Mouse (Mus musculus): Measurements from ENCODE around the gene Atf6b. TPM values are rescaled to one million over a fixed set of nuclear protein-coding genes. Genes with fewer than 3 reads are reported as not detected.
A peak's percentile ranks its signal among the peaks of the same experiment; 100 is the strongest.

Gene Atf6b
- polyA plus RNA-seq, 1 experiment from 2014 or later: 62.2 TPM

- Histone ChIP-seq H3K4me2 (ENCODE audit: low read length) (peak within 1 kb of the TSS; percentile 76), H3K4me3 (ENCODE audit: low read depth, low read length) (peak within 1 kb of the TSS; percentile 71), H3K9ac (ENCODE audit: low read length) (peak within 1 kb of the TSS; percentile 70), H3K36me3 (ENCODE audit: control insufficient read depth, insufficient read depth, low read length) (0 out of 2 replicates have a peak, but pooled peaks cover 8% of the 10 kb centered on the region), H3K27ac (ENCODE audit: low read depth) (peak within 1 kb of the TSS; percentile 95), H3K9me3 (ENCODE audit: control insufficient read depth, low read length) (no peaks in the 10 kb centered on the region), H3K4me1 (replicated peaks; ENCODE audit: control insufficient read depth, insufficient read depth, low read length) (peaks cover 45% of the 10 kb centered on the region), H3K27me3 (replicated peaks; ENCODE audit: control insufficient read depth, insufficient read depth, low read length) (peaks cover 36% of the 10 kb centered on the region)
- ATAC-seq (replicated peaks; ENCODE audit: low FRiP score, low TSS enrichment, low read depth): no peak
- 4% methylated on average over 16 of the region's 16 CpGs for WGBS
- no peak for DNase-seq (ENCODE audit: low spot score)
Measured at GRCm38 (mm10) chr17:34629221-34629751, 17.7 kb upstream of the Atf6b start, which contains the start of gene Prrt1. TSS of gene Prrt1 (plus strand) at chr17:34629533.

- H3K9ac ChIP-seq (ENCODE audit: low read length): no peak overlapping the region
- WGBS: 24% methylated on average over 12 of the region's 12 CpGs
- H3K27me3 ChIP-seq (replicated peaks; ENCODE audit: control insufficient read depth, insufficient read depth, low read length): peaks cover 36% of the 10 kb centered on the region
- H3K9me3 ChIP-seq (ENCODE audit: control insufficient read depth, low read length): no peaks in the 10 kb centered on the region
- ATAC-seq (replicated peaks; ENCODE audit: low FRiP score, low TSS enrichment, low read depth): no peak
- peaks cover 45% of the 10 kb centered on the region for H3K4me1 ChIP-seq (replicated peaks; ENCODE audit: control insufficient read depth, insufficient read depth, low read length)
- H3K36me3 ChIP-seq (ENCODE audit: control insufficient read depth, insufficient read depth, low read length): 0 out of 2 replicates have a peak, but pooled peaks cover 6% of the 10 kb centered on the region
- H3K4me2 ChIP-seq (ENCODE audit: low read length): peak overlapping the region; percentile 76
- H3K27ac ChIP-seq (ENCODE audit: low read depth): no peak overlapping the region
- H3K4me3 ChIP-seq (ENCODE audit: low read depth, low read length): peak overlapping the region; percentile 71
- no peak for DNase-seq (ENCODE audit: low spot score)
Measured at GRCm38 (mm10) chr17:34629796-34630603, 16.9 kb upstream of the Atf6b start.

- H3K27ac ChIP-seq (ENCODE audit: low read depth): no peak overlapping the region
- H3K4me2 ChIP-seq (ENCODE audit: low read length): peak overlapping the region; percentile 41
- peaks cover 36% of the 10 kb centered on the region for H3K27me3 ChIP-seq (replicated peaks; ENCODE audit: control insufficient read depth, insufficient read depth, low read length)
- H3K4me3 ChIP-seq (ENCODE audit: low read depth, low read length): peak overlapping the region; percentile 25
- H3K4me1 ChIP-seq (replicated peaks; ENCODE audit: control insufficient read depth, insufficient read depth, low read length): peaks cover 45% of the 10 kb centered on the region
- ATAC-seq (replicated peaks; ENCODE audit: low FRiP score, low TSS enrichment, low read depth): no peak
- H3K9ac ChIP-seq (ENCODE audit: low read length): no peak overlapping the region
- DNase-seq (ENCODE audit: low spot score): no peak
- 2% methylated on average over 43 of the region's 48 CpGs for WGBS
- no peaks in the 10 kb centered on the region for H3K9me3 ChIP-seq (ENCODE audit: control insufficient read depth, low read length)
- H3K36me3 ChIP-seq (ENCODE audit: control insufficient read depth, insufficient read depth, low read length): no peaks in the 10 kb centered on the region
Measured at GRCm38 (mm10) chr17:34630761-34631301, 16.1 kb upstream of the Atf6b start.

GRCm38 (mm10) chr17:34631647-34632046, 15.3 kb upstream of the Atf6b start:
- no peaks in the 10 kb centered on the region for H3K36me3 ChIP-seq (ENCODE audit: control insufficient read depth, insufficient read depth, low read length)
- peaks cover 36% of the 10 kb centered on the region for H3K27me3 ChIP-seq (replicated peaks; ENCODE audit: control insufficient read depth, insufficient read depth, low read length)
- H3K4me3 ChIP-seq (ENCODE audit: low read depth, low read length): peak overlapping the region; percentile 35
- H3K4me1 ChIP-seq (replicated peaks; ENCODE audit: control insufficient read depth, insufficient read depth, low read length): peaks cover 39% of the 10 kb centered on the region
- 0 out of 2 replicates have a peak overlapping the region, but pooled peaks have one; percentile 13 for H3K9ac ChIP-seq (ENCODE audit: low read length)
- H3K9me3 ChIP-seq (ENCODE audit: control insufficient read depth, low read length): no peaks in the 10 kb centered on the region
- DNase-seq (ENCODE audit: low spot score) (no peak), ATAC-seq (replicated peaks; ENCODE audit: low FRiP score, low TSS enrichment, low read depth) (no peak)
- H3K27ac ChIP-seq (ENCODE audit: low read depth): no peak overlapping the region
- peak overlapping the region; percentile 74 for H3K4me2 ChIP-seq (ENCODE audit: low read length)
- WGBS: 13% methylated on average over 12 of the region's 12 CpGs

GRCm38 (mm10) chr17:34632261-34632691, 14.7 kb upstream of the Atf6b start:
- no peaks in the 10 kb centered on the region for H3K36me3 ChIP-seq (ENCODE audit: control insufficient read depth, insufficient read depth, low read length)
- H3K9ac ChIP-seq (ENCODE audit: low read length): 0 out of 2 replicates have a peak overlapping the region, but pooled peaks have one; percentile 13
- WGBS: 1% methylated on average over 26 of the region's 26 CpGs
- H3K9me3 ChIP-seq (ENCODE audit: control insufficient read depth, low read length): no peaks in the 10 kb centered on the region
- H3K4me1 ChIP-seq (replicated peaks; ENCODE audit: control insufficient read depth, insufficient read depth, low read length): peaks cover 39% of the 10 kb centered on the region
- H3K4me3 ChIP-seq (ENCODE audit: low read depth, low read length): peak overlapping the region; percentile 35
- ATAC-seq (replicated peaks; ENCODE audit: low FRiP score, low TSS enrichment, low read depth): 0 out of 2 replicates have a peak, but pooled peaks have one; percentile 24
- H3K27me3 ChIP-seq (replicated peaks; ENCODE audit: control insufficient read depth, insufficient read depth, low read length): peaks cover 36% of the 10 kb centered on the region
- H3K4me2 ChIP-seq (ENCODE audit: low read length): peak overlapping the region; percentile 74
- no peak overlapping the region for H3K27ac ChIP-seq (ENCODE audit: low read depth)
- DNase-seq (ENCODE audit: low spot score): peak; percentile 84

GRCm38 (mm10) chr17:34635671-34636070, 11.3 kb upstream of the Atf6b start:
- DNase-seq (ENCODE audit: low spot score) (no peak), ATAC-seq (replicated peaks; ENCODE audit: low FRiP score, low TSS enrichment, low read depth) (no peak)
- WGBS: 69% methylated on average over 2 of the region's 2 CpGs
- no peaks in the 10 kb centered on the region for H3K36me3 ChIP-seq (ENCODE audit: control insufficient read depth, insufficient read depth, low read length)
- peaks cover 21% of the 10 kb centered on the region for H3K27me3 ChIP-seq (replicated peaks; ENCODE audit: control insufficient read depth, insufficient read depth, low read length)
- no peak overlapping the region for H3K4me2 ChIP-seq (ENCODE audit: low read length)
- H3K4me3 ChIP-seq (ENCODE audit: low read depth, low read length): no peak overlapping the region
- H3K9me3 ChIP-seq (ENCODE audit: control insufficient read depth, low read length): no peaks in the 10 kb centered on the region
- no peak overlapping the region for H3K27ac ChIP-seq (ENCODE audit: low read depth)
- peaks cover 17% of the 10 kb centered on the region for H3K4me1 ChIP-seq (replicated peaks; ENCODE audit: control insufficient read depth, insufficient read depth, low read length)
- no peak overlapping the region for H3K9ac ChIP-seq (ENCODE audit: low read length)

GRCm38 (mm10) chr17:34637459-34637858, 9.5 kb upstream of the Atf6b start:
- Histone ChIP-seq H3K4me1 (replicated peaks; ENCODE audit: control insufficient read depth, insufficient read depth, low read length) (no peaks in the 10 kb centered on the region), H3K9me3 (ENCODE audit: control insufficient read depth, low read length) (no peaks in the 10 kb centered on the region), H3K4me2 (ENCODE audit: low read length) (no peak overlapping the region), H3K9ac (ENCODE audit: low read length) (no peak overlapping the region), H3K36me3 (ENCODE audit: control insufficient read depth, insufficient read depth, low read length) (no peaks in the 10 kb centered on the region), H3K27ac (ENCODE audit: low read depth) (no peak overlapping the region), H3K4me3 (ENCODE audit: low read depth, low read length) (no peak overlapping the region), H3K27me3 (replicated peaks; ENCODE audit: control insufficient read depth, insufficient read depth, low read length) (peaks cover 4% of the 10 kb centered on the region; the same call in 1 of the 2 replicates)
- DNase-seq (ENCODE audit: low spot score) (no peak), ATAC-seq (replicated peaks; ENCODE audit: low FRiP score, low TSS enrichment, low read depth) (no peak)
- WGBS: 63% methylated on average over 3 of the region's 3 CpGs

GRCm38 (mm10) chr17:34639461-34640255, 7.3 kb upstream of the Atf6b start:
- no peak overlapping the region for H3K9ac ChIP-seq (ENCODE audit: low read length)
- DNase-seq (ENCODE audit: low spot score) (no peak), ATAC-seq (replicated peaks; ENCODE audit: low FRiP score, low TSS enrichment, low read depth) (no peak)
- no peak overlapping the region for H3K4me3 ChIP-seq (ENCODE audit: low read depth, low read length)
- no peaks in the 10 kb centered on the region for H3K36me3 ChIP-seq (ENCODE audit: control insufficient read depth, insufficient read depth, low read length)
- H3K4me1 ChIP-seq (replicated peaks; ENCODE audit: control insufficient read depth, insufficient read depth, low read length): no peaks in the 10 kb centered on the region
- no peaks in the 10 kb centered on the region for H3K27me3 ChIP-seq (replicated peaks; ENCODE audit: control insufficient read depth, insufficient read depth, low read length)
- no peaks in the 10 kb centered on the region for H3K9me3 ChIP-seq (ENCODE audit: control insufficient read depth, low read length)
- WGBS: 80% methylated on average over 7 of the region's 7 CpGs
- no peak overlapping the region for H3K27ac ChIP-seq (ENCODE audit: low read depth)
- no peak overlapping the region for H3K4me2 ChIP-seq (ENCODE audit: low read length)
